Mouse (Mus musculus): ENCODE results near the gene Bcl9l.

GRCm38 (mm10) chr9:44474327-44474726, 8.3 kb upstream of the Bcl9l start:
- TF ChIP-seq CTCF (IDR thresholded peaks at IDR 0.05; ENCODE audit: extremely low read depth, insufficient read length, insufficient replicate concordance, low read depth, low read length) (no peak), POLR2A (IDR thresholded peaks at IDR 0.05; ENCODE audit: low read depth, low read length) (no peak)

Data from small intestine, adult 2 months (tissue).